Mouse (Mus musculus) MEL (cell line): Measurements from ENCODE around the gene Tbc1d8b.

Source experiments
- CTCF ChIP-seq, 3 experiments: IDR thresholded peaks in 2 of 3; conservative IDR thresholded peaks in 1 of 3; 2 replicates each; pipeline ENCODE4 v1.5.1; 2011 to 2012; ENCODE audit warnings: low read length in 3 of 3, low read depth in 2 of 3, mild to moderate bottlenecking in 2 of 3, improper control_type of control experiment in 1 of 3, inconsistent platforms in 1 of 3, mixed read lengths in 1 of 3, moderate library complexity in 1 of 3; ENCODE audit not compliant: control insufficient read depth in 1 of 3, insufficient read depth in 1 of 3, poor library complexity in 1 of 3, severe bottlenecking in 1 of 3
- ELF1 ChIP-seq: IDR thresholded peaks from 2 replicates; pipeline ENCODE4 v1.6.1; 2014; ENCODE audit warnings: low read depth, mild to moderate bottlenecking, inconsistent platforms, low read length, improper control_type of control experiment, moderate library complexity
- MAFK ChIP-seq: IDR thresholded peaks from 2 replicates; pipeline ENCODE4 v1.6.1; 2011; ENCODE audit warnings: low read depth, mild to moderate bottlenecking, low read length, improper control_type of control experiment, borderline replicate concordance
- NELFE ChIP-seq: IDR thresholded peaks from 2 replicates; pipeline ENCODE4 v1.6.1; 2011; ENCODE audit warnings: low read depth, low read length, improper control_type of control experiment
- NRF1 ChIP-seq: IDR thresholded peaks from 2 replicates; pipeline ENCODE4 v1.6.1; 2014; ENCODE audit warnings: low read depth, mild to moderate bottlenecking, inconsistent platforms, low read length, improper control_type of control experiment, moderate library complexity; ENCODE audit not compliant: poor library complexity, insufficient read depth, severe bottlenecking
- POLR2A ChIP-seq, 2 experiments: IDR thresholded peaks; 2 replicates each; pipeline ENCODE4 v1.6.1; 2011 to 2012; ENCODE audit warnings: low read length in 2 of 2, mild to moderate bottlenecking in 2 of 2, control low read depth in 1 of 2, improper control_type of control experiment in 1 of 2, low read depth in 1 of 2, moderate library complexity in 1 of 2; ENCODE audit not compliant: control insufficient read depth in 1 of 2, insufficient read depth in 1 of 2, poor library complexity in 1 of 2
- POLR2AphosphoS2 ChIP-seq: IDR thresholded peaks from 2 replicates; pipeline ENCODE4 v1.6.1; 2011; ENCODE audit warnings: low read length, improper control_type of control experiment
- SMC3 ChIP-seq: IDR thresholded peaks from 2 replicates; pipeline ENCODE4 v1.6.1; 2011; ENCODE audit warnings: low read depth, low read length, improper control_type of control experiment
- TBP ChIP-seq: IDR thresholded peaks from 2 replicates; pipeline ENCODE4 v1.8.0; 2011; ENCODE audit warnings: low read depth, low read length, improper control_type of control experiment
- ZC3H11A ChIP-seq: IDR thresholded peaks from 2 replicates; pipeline ENCODE4 v1.6.1; 2012; ENCODE audit warnings: low read depth, mild to moderate bottlenecking, inconsistent platforms, low read length, improper control_type of control experiment

GRCm38 (mm10) chrX:139684775-139685695, at the start of gene Tbc1d8b:
- no peak for TF ChIP-seq MAFK
- no peak for TF ChIP-seq ZC3H11A
- peak; percentile 44 to 80; a peak in 2 of 4 replicates for TF ChIP-seq POLR2A (IDR thresholded peaks at IDR 0.05; ENCODE audit: control insufficient read depth in 1 of 2, insufficient read depth in 1 of 2, low read depth in 1 of 2, low read length in 2 of 2, poor library complexity in 1 of 2)
- TF ChIP-seq ELF1, result peak; percentile 77
- TF ChIP-seq CTCF (IDR thresholded peaks at IDR 0.05 in 2 of 3, conservative IDR thresholded peaks at IDR 0.05 in 1 of 3; ENCODE audit: control insufficient read depth in 1 of 3, insufficient read depth in 1 of 3, low read depth in 2 of 3, low read length in 3 of 3, poor library complexity in 1 of 3, severe bottlenecking in 1 of 3), result no peak
- peak; percentile 82; the same call in 1 of the 2 replicates for TF ChIP-seq POLR2AphosphoS2
- TF ChIP-seq SMC3, result no peak
- TF ChIP-seq NELFE, result peak; percentile 78
- no peak for TF ChIP-seq NRF1
- peak; percentile 68; the same call in 1 of the 2 replicates for TF ChIP-seq TBP
